Mouse (Mus musculus): ENCODE measurements around the gene Lilr4b. TPM values are rescaled to one million over a fixed set of nuclear protein-coding genes. Genes with fewer than 3 reads are reported as not detected.

Gene Lilr4b
- polyA plus RNA-seq, 1 experiment from 2014 or later: not detected

DNA sequence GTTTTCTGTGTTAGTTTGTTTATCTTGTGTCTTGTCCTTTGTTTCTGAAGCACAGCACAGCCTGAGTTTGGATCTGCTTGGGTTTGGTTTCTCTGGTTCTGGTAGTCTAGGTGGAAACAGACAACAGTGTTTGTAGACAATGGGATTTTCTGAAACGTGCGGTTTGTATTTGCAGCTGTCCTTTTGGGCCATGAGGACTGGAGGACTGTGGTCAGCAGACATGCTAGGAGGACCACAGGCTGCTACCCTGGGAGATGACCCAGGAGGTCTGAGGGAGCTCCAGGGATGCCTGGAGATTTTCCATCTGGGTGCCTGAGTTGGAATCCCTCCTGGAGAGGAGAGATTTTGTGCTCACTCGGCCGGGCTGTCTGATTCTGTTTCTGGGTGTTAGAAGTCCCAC is 46.2 kb downstream of the Lilr4b start:
- Histone ChIP-seq H3K9ac (no peak overlapping the region), H3K4me3 (no peak overlapping the region), H3K36me3 (no peaks in the 10 kb centered on the region), H3K27me3 (no peaks in the 10 kb centered on the region), H3K27ac (no peak overlapping the region), H3K9me3 (replicated peaks) (no peaks in the 10 kb centered on the region), H3K4me1 (no peaks in the 10 kb centered on the region), H3K4me2 (replicated peaks) (no peak overlapping the region)
- ATAC-seq (ENCODE audit: low FRiP score): no peak
- 73% methylated on average over 4 of the region's 4 CpGs for WGBS

DNA sequence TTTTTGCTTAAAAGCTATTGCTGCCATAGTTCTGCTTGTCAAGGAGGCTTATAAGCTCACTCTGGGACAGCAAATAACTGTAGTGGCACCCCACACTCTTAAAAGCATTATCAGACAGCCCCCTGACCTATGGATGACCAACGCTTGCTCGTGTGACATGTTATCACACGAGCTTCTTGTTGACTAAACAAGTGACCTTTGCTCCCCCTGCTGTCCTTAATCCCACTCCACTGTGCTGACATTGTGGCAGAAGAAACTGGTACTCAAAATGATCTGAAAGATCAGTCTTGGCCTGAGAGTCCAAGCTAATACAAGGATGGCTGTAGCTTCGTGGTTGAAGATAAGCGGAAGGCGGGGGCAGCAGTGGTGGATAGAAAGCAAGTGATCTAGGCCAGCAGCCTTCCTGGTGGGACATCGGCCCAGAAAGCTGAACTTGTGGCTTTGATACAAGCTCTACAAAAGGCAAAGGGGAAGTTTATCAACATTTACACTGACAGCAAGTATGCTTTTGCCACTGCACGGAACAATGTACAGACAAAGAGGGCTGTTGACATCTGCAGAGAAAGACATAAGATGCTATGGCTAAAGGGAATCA is 48.5 kb downstream of the Lilr4b start:
- ATAC-seq (ENCODE audit: low FRiP score): no peak
- 71% methylated on average over 8 of the region's 8 CpGs for WGBS
- no peak overlapping the region for H3K9ac ChIP-seq
- no peaks in the 10 kb centered on the region for H3K9me3 ChIP-seq (replicated peaks)
- H3K4me2 ChIP-seq (replicated peaks): no peak overlapping the region
- H3K4me3 ChIP-seq: no peak overlapping the region
- no peaks in the 10 kb centered on the region for H3K36me3 ChIP-seq
- no peaks in the 10 kb centered on the region for H3K27me3 ChIP-seq
- H3K4me1 ChIP-seq: no peaks in the 10 kb centered on the region
- no peak overlapping the region for H3K27ac ChIP-seq

DNA sequence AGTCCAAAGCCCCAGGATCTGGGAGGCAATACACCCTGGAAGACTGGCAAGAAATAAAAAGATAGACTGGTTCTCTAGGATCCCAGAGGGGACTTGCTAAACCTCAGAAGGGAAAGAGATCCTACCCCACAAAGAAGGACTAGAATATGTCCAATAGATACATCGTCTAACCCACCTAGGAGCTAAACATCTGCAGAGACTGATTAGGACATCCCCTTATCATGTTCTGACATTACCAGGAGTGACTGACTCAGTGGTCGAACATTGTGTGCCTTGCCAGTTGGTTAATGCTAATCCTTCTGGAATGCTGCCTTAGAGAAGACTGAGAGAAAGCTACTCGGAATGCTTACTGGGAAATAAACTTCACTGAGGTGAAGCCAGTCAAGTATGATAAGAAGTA is 49.1 kb downstream of the Lilr4b start:
- Histone ChIP-seq H3K36me3 (no peaks in the 10 kb centered on the region), H3K4me3 (no peak overlapping the region), H3K9ac (no peak overlapping the region), H3K9me3 (replicated peaks) (no peaks in the 10 kb centered on the region), H3K27ac (no peak overlapping the region), H3K4me1 (no peaks in the 10 kb centered on the region), H3K27me3 (no peaks in the 10 kb centered on the region), H3K4me2 (replicated peaks) (no peak overlapping the region)
- ATAC-seq (ENCODE audit: low FRiP score): no peak
- 86% methylated on average over 3 of the region's 3 CpGs for WGBS

DNA sequence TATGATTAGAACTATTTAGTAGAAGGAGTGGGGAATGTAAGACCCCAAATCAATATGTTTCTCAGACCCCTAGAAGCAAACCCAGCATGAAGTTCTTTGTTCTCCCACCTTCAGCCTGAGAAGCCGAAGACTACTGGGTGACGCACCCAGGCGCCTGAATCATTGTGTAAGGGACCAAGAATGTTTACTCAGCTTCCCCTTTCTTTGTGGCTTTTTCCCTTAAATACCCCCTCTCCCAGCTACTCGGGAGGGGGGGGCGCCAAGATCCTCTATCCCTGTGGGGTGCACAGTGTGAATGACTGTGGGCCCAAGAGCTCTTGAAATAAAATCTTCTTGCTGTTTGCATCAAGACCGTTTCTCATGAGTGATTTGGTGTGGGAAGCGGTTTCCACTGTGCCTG is 50.4 kb downstream of the Lilr4b start:
- ATAC-seq (ENCODE audit: low FRiP score): no peak
- no peaks in the 10 kb centered on the region for H3K4me1 ChIP-seq
- no peaks in the 10 kb centered on the region for H3K9me3 ChIP-seq (replicated peaks)
- no peak overlapping the region for H3K4me2 ChIP-seq (replicated peaks)
- no peaks in the 10 kb centered on the region for H3K27me3 ChIP-seq
- H3K36me3 ChIP-seq: no peaks in the 10 kb centered on the region
- no peak overlapping the region for H3K27ac ChIP-seq
- no peak overlapping the region for H3K4me3 ChIP-seq
- H3K9ac ChIP-seq: no peak overlapping the region
- 88% methylated on average over 7 of the region's 7 CpGs for WGBS

Other genes with a start within 250 kb of the Lilr4b start
- gene Gm49339, start within 50 bp of the Lilr4b start, polyA plus RNA-seq (2016; fragmentation: Nextera tagmentation; extraction: Ambion mirVana): not detected in 2 replicates
- gene Lilrb4a, start 10.3 kb downstream of the Lilr4b start, polyA plus RNA-seq (2016; fragmentation: Nextera tagmentation; extraction: Ambion mirVana): 1.3 and 1.7 TPM in 2 replicates
- 2.1 and 2.6 TPM in 2 replicates for gene Fam162b, start 109.9 kb downstream of the Lilr4b start, polyA plus RNA-seq (2016; fragmentation: Nextera tagmentation; extraction: Ambion mirVana)
- gene Gprc6a, start 150.8 kb downstream of the Lilr4b start, polyA plus RNA-seq (2016; fragmentation: Nextera tagmentation; extraction: Ambion mirVana): 0.09 TPM in 1 of 2 replicates, not detected in the other
- gene Rfx6, start 197.1 kb downstream of the Lilr4b start, polyA plus RNA-seq (2016; fragmentation: Nextera tagmentation; extraction: Ambion mirVana): not detected in 2 replicates